Mouse (Mus musculus): ENCODE measurements around the gene Eif4a2.
"Not testable (repeated sequence)": the region's sequence is repeated elsewhere in the genome, so short reads cannot be mapped to it uniquely, and the experiment has no call there.

Eif4a2 gene

GRCm38 (mm10) chr16:23107231-23107942 lies at the start of gene Eif4a2:
Eif4a2 (plus strand) TSS chr16:23107444.
- peak; percentile 86 for DNase-seq (ENCODE audit: low spot score)

- not testable (repeated sequence) for DNase-seq (ENCODE audit: low spot score)
Observed at GRCm38 (mm10) chr16:23057668-23058447, 49.4 kb upstream of the Eif4a2 start, which contains the start of gene Kng1. Kng1 (plus strand) TSS chr16:23057865.

- not testable (repeated sequence) for DNase-seq (ENCODE audit: low spot score)
Observed at GRCm38 (mm10) chr16:23059630-23060029, 47.6 kb upstream of the Eif4a2 start.

- DNase-seq (ENCODE audit: low spot score): not testable (repeated sequence)
Observed at GRCm38 (mm10) chr16:23060781-23061325, 46.4 kb upstream of the Eif4a2 start.

GRCm38 (mm10) chr16:23077516-23077915 lies 29.7 kb upstream of the Eif4a2 start:
- not testable (repeated sequence) for DNase-seq (ENCODE audit: low spot score)

- DNase-seq (ENCODE audit: low spot score): not testable (repeated sequence)
Observed at GRCm38 (mm10) chr16:23087159-23087558, 20.1 kb upstream of the Eif4a2 start.

- DNase-seq (ENCODE audit: low spot score): not testable (repeated sequence)
Observed at GRCm38 (mm10) chr16:23087712-23088111, 19.5 kb upstream of the Eif4a2 start.

GRCm38 (mm10) chr16:23088491-23088890 lies 18.8 kb upstream of the Eif4a2 start:
- not testable (repeated sequence) for DNase-seq (ENCODE audit: low spot score)

- DNase-seq (ENCODE audit: low spot score): not testable (repeated sequence)
Observed at GRCm38 (mm10) chr16:23091345-23091744, 15.9 kb upstream of the Eif4a2 start.

GRCm38 (mm10) chr16:23093321-23093953 lies 13.8 kb upstream of the Eif4a2 start:
- DNase-seq (ENCODE audit: low spot score): no peak

GRCm38 (mm10) chr16:23094136-23094535 lies 13.1 kb upstream of the Eif4a2 start:
- no peak for DNase-seq (ENCODE audit: low spot score)

- not testable (repeated sequence) for DNase-seq (ENCODE audit: low spot score)
Observed at GRCm38 (mm10) chr16:23095581-23095980, 11.7 kb upstream of the Eif4a2 start.

GRCm38 (mm10) chr16:23096886-23097285 lies 10.4 kb upstream of the Eif4a2 start:
- DNase-seq (ENCODE audit: low spot score): not testable (repeated sequence)

GRCm38 (mm10) chr16:23097290-23098104 lies 9.7 kb upstream of the Eif4a2 start:
- not testable (repeated sequence) for DNase-seq (ENCODE audit: low spot score)

GRCm38 (mm10) chr16:23098105-23098452 lies 9.2 kb upstream of the Eif4a2 start:
- not testable (repeated sequence) for DNase-seq (ENCODE audit: low spot score)

GRCm38 (mm10) chr16:23099632-23100031 lies 7.6 kb upstream of the Eif4a2 start:
- DNase-seq (ENCODE audit: low spot score): no peak

- no peak for DNase-seq (ENCODE audit: low spot score)
Observed at GRCm38 (mm10) chr16:23100099-23100575, 7.1 kb upstream of the Eif4a2 start.

GRCm38 (mm10) chr16:23100613-23101012 lies 6.6 kb upstream of the Eif4a2 start:
- DNase-seq (ENCODE audit: low spot score): no peak

GRCm38 (mm10) chr16:23102340-23103037 lies 4.8 kb upstream of the Eif4a2 start:
- no peak for DNase-seq (ENCODE audit: low spot score)

- DNase-seq (ENCODE audit: low spot score): no peak
Observed at GRCm38 (mm10) chr16:23103038-23103745, 4.1 kb upstream of the Eif4a2 start.

Data from left cerebral cortex, adult 11 months (tissue).